Mouse (Mus musculus) stomach, postnatal 0 days (tissue): ENCODE measurements around the gene A630001G21Rik. TPM values are rescaled to one million over a fixed set of nuclear protein-coding genes. Genes with fewer than 3 reads are reported as not detected.

ENCODE experiments used
- ATAC-seq: fragments of 200-750 bp; cut with Nextera tagmentation; 2 replicates; pipeline ENCODE4 v1.8.0; 2017; ENCODE audit not compliant: low FRiP score, low TSS enrichment
- DNase-seq: peaks from one replicate; pipeline ENCODE4 v3.0.0-alpha.2; 2016; ENCODE audit warnings: low spot score
- H3K27ac ChIP-seq: fragments of 300-500 bp; sonication (generic); replicated peaks from 2 replicates; pipeline ENCODE4 v1.5.1; 2014; ENCODE audit warnings: mild to moderate bottlenecking, control low read depth
- H3K27me3 ChIP-seq: fragments of 300-500 bp; sonication (generic); 2 replicates; pipeline ENCODE4 v1.6.1; 2014; ENCODE audit warnings: low read length; ENCODE audit not compliant: control insufficient read depth, insufficient read depth
- H3K36me3 ChIP-seq: fragments of 300-500 bp; sonication (generic); 2 replicates; pipeline ENCODE4 v1.6.1; 2014; ENCODE audit warnings: low read length, mixed read lengths; ENCODE audit not compliant: control insufficient read depth, insufficient read depth
- H3K4me1 ChIP-seq: fragments of 300-500 bp; sonication (generic); replicated peaks from 2 replicates; pipeline ENCODE4 v1.6.1; 2014; ENCODE audit warnings: antibody characterized with exemption; ENCODE audit not compliant: control insufficient read depth, insufficient read depth
- H3K4me2 ChIP-seq: fragments of 300-500 bp; sonication (generic); replicated peaks from 2 replicates; pipeline ENCODE4 v1.6.1; 2014; ENCODE audit warnings: low read depth, mild to moderate bottlenecking, control low read depth, moderate library complexity
- H3K4me3 ChIP-seq: fragments of 300-500 bp; sonication (generic); 2 replicates; pipeline ENCODE4 v1.5.1; 2014; ENCODE audit warnings: low read depth, low read length, control low read depth
- H3K9ac ChIP-seq: fragments of 300-500 bp; sonication (generic); 2 replicates; pipeline ENCODE4 v1.6.1; 2014; ENCODE audit warnings: mild to moderate bottlenecking, low read length, control low read depth, mixed read lengths
- H3K9me3 ChIP-seq: fragments of 300-500 bp; sonication (generic); 2 replicates; pipeline ENCODE4 v1.6.1; 2016; ENCODE audit warnings: low read length; ENCODE audit not compliant: control insufficient read depth
- CTCF ChIP-seq: IDR thresholded peaks from 2 replicates; pipeline ENCODE4 v1.5.1; 2016; ENCODE audit warnings: antibody characterized with exemption, low read depth, mild to moderate bottlenecking, moderate library complexity
- EP300 ChIP-seq: optimal IDR thresholded peaks from 2 replicates; pipeline ENCODE3; 2016; ENCODE audit warnings: antibody characterized with exemption
- WGBS: fragments of 180-500 bp; shearing (Covaris S2); extraction: QIAGEN DNeasy Blood & Tissue Kit; methylation state at CpG from one replicate; pipeline ENCODE4 v1.1.7; 2014; 5-methylcytosine and 5-hydroxymethylcytosine counted together
- microRNA-seq: library from miRNA; unstranded; fragments of <30 nt; microRNA quantifications from one replicate; pipeline ENCODE4, GENCODE M21; 2016
- polyA plus RNA-seq: library from polyadenylated mRNA; unstranded; fragments of >200 nt; fragmentation: Nextera tagmentation; extraction: Ambion mirVana; gene quantifications from 2 replicates; pipeline ENCODE4 v1.2.1, GENCODE M21; 2015

A630001G21Rik gene
- polyA plus RNA-seq, 1 experiment from 2014 or later = 0.72 TPM

GRCm38 (mm10) chr1:85692281-85692680, 86.2 kb downstream of the A630001G21Rik start:
- ATAC-seq = no peak
- DNase-seq = no peak

GRCm38 (mm10) chr1:85690544-85690943, 87.9 kb downstream of the A630001G21Rik start:
- 82% methylated on average over 3 of the region's 3 CpGs for WGBS
- H3K4me3 ChIP-seq = no peak overlapping the region
- no peak overlapping the region for H3K27ac ChIP-seq

More at GRCm38 (mm10) chr1:85692281-85692680, 86.2 kb downstream of the A630001G21Rik start:
- TF ChIP-seq CTCF (no peak), EP300 (no peak)
- Histone ChIP-seq H3K27ac (no peak overlapping the region), H3K9ac (no peak overlapping the region), H3K27me3 (no peaks in the 10 kb centered on the region), H3K4me3 (no peak overlapping the region), H3K9me3 (no peaks in the 10 kb centered on the region), H3K4me1 (no peaks in the 10 kb centered on the region), H3K36me3 (no peaks in the 10 kb centered on the region), H3K4me2 (no peak overlapping the region)
- WGBS = 52% methylated on average over 1 of the region's 1 CpGs

GRCm38 (mm10) chr1:85687346-85687745, 91.1 kb downstream of the A630001G21Rik start:
- 51% methylated on average over 5 of the region's 5 CpGs for WGBS
- no peaks in the 10 kb centered on the region for H3K27me3 ChIP-seq
- H3K4me2 ChIP-seq = no peak overlapping the region
- no peaks in the 10 kb centered on the region for H3K36me3 ChIP-seq
- no peak overlapping the region for H3K4me3 ChIP-seq
- no peak overlapping the region for H3K9ac ChIP-seq
- H3K9me3 ChIP-seq = no peaks in the 10 kb centered on the region
- no peak overlapping the region for H3K27ac ChIP-seq
- no peak for ATAC-seq
- TF ChIP-seq CTCF (no peak), EP300 (no peak)
- no peak for DNase-seq
- no peaks in the 10 kb centered on the region for H3K4me1 ChIP-seq

More at GRCm38 (mm10) chr1:85690544-85690943, 87.9 kb downstream of the A630001G21Rik start:
- Histone ChIP-seq H3K4me2 (no peak overlapping the region), H3K36me3 (no peaks in the 10 kb centered on the region), H3K27me3 (no peaks in the 10 kb centered on the region), H3K9ac (no peak overlapping the region), H3K4me1 (no peaks in the 10 kb centered on the region), H3K9me3 (no peaks in the 10 kb centered on the region)
- no peak for ATAC-seq
- no peak for DNase-seq
- TF ChIP-seq CTCF = no peak
- no peak for TF ChIP-seq EP300

GRCm38 (mm10) chr1:85686666-85687065, 91.8 kb downstream of the A630001G21Rik start:
- ATAC-seq = no peak

GRCm38 (mm10) chr1:85680226-85680625, 98.2 kb downstream of the A630001G21Rik start:
- no peak overlapping the region for H3K4me2 ChIP-seq
- H3K27me3 ChIP-seq = no peaks in the 10 kb centered on the region
- H3K36me3 ChIP-seq = no peaks in the 10 kb centered on the region
- DNase-seq (no peak), ATAC-seq (no peak)
- WGBS = 34% methylated on average over 4 of the region's 4 CpGs
- TF ChIP-seq CTCF (no peak), EP300 (no peak)
- H3K9me3 ChIP-seq = no peaks in the 10 kb centered on the region
- no peak overlapping the region for H3K4me3 ChIP-seq
- H3K9ac ChIP-seq = no peak overlapping the region
- no peaks in the 10 kb centered on the region for H3K4me1 ChIP-seq
- H3K27ac ChIP-seq = no peak overlapping the region

More at GRCm38 (mm10) chr1:85686666-85687065, 91.8 kb downstream of the A630001G21Rik start:
- H3K9me3 ChIP-seq = no peaks in the 10 kb centered on the region
- H3K27ac ChIP-seq = no peak overlapping the region
- H3K36me3 ChIP-seq = no peaks in the 10 kb centered on the region
- WGBS = 39% methylated on average over 5 of the region's 5 CpGs
- H3K27me3 ChIP-seq = no peaks in the 10 kb centered on the region
- no peaks in the 10 kb centered on the region for H3K4me1 ChIP-seq
- H3K4me2 ChIP-seq = no peak overlapping the region
- H3K9ac ChIP-seq = no peak overlapping the region
- no peak overlapping the region for H3K4me3 ChIP-seq
- DNase-seq = no peak
- no peak for TF ChIP-seq CTCF
- no peak for TF ChIP-seq EP300

Small RNAs within 50 kb of the gene (microRNA-seq; reads per million reads assigned to microRNA genes)
- gene Gm25472 (not detected), gene Mir8096 (not detected)

Other genes starting within 250 kb of the A630001G21Rik start
- gene G530012D18Rik, start 203.0 kb downstream of the A630001G21Rik start, polyA plus RNA-seq = 0.30 TPM in 1 of 2 replicates, not detected in the other
- 1.9 and 2.0 TPM in 2 replicates for gene Sp110, start 179.8 kb downstream of the A630001G21Rik start, polyA plus RNA-seq
- 1.1 and 1.8 TPM in 2 replicates for gene Sp140, start 178.3 kb downstream of the A630001G21Rik start, polyA plus RNA-seq
- gene Sp100, start 128.7 kb downstream of the A630001G21Rik start, polyA plus RNA-seq = 3.0 TPM in 2 replicates
- 29.0 and 33.3 TPM in 2 replicates for gene Cab39, start 14.8 kb upstream of the A630001G21Rik start, polyA plus RNA-seq
- 134 and 147 TPM in 2 replicates for gene Itm2c, start 115.6 kb upstream of the A630001G21Rik start, polyA plus RNA-seq
- gene 4933407L21Rik, start 149.8 kb upstream of the A630001G21Rik start, polyA plus RNA-seq = 0.16 and 0.18 TPM in 2 replicates
- 0.08 and 0.16 TPM in 2 replicates for gene Gpr55, start 182.4 kb upstream of the A630001G21Rik start, polyA plus RNA-seq
- not detected in 2 replicates for gene Spata3, start 238.2 kb upstream of the A630001G21Rik start, polyA plus RNA-seq